Mouse (Mus musculus) liver, adult 2 months (tissue): ENCODE data around the gene Dnhd1. TPM values are rescaled to one million over a fixed set of nuclear protein-coding genes. Genes with fewer than 3 reads are reported as not detected.

Experiments used
- DNase-seq: peaks from one replicate; pipeline ENCODE4 v3.0.0-alpha.2; 2011; ENCODE audit warnings: low read depth, low spot score; ENCODE audit errors: extremely low read depth
- H3K27ac ChIP-seq: fragments of 200-500 bp; replicated peaks from 2 replicates; pipeline ENCODE4 v1.5.1; 2012; ENCODE audit warnings: low read depth, mild to moderate bottlenecking, control low read depth, inconsistent platforms, low read length; ENCODE audit not compliant: insufficient read depth
- H3K27me3 ChIP-seq: fragments of 200-500 bp; 2 replicates; pipeline ENCODE4 v1.6.1; 2012; ENCODE audit warnings: mild to moderate bottlenecking, moderate library complexity, low read length, inconsistent platforms; ENCODE audit not compliant: control insufficient read depth, insufficient read depth
- H3K36me3 ChIP-seq: fragments of 200-500 bp; 2 replicates; pipeline ENCODE4 v1.6.1; 2012; ENCODE audit warnings: low read length, inconsistent platforms; ENCODE audit not compliant: control insufficient read depth, insufficient read depth
- H3K4me1 ChIP-seq: fragments of 200-500 bp; 2 replicates; pipeline ENCODE4 v1.6.1; 2011; ENCODE audit warnings: low read length; ENCODE audit not compliant: control insufficient read depth, insufficient read depth
- H3K4me3 ChIP-seq: fragments of 200-500 bp; 2 replicates; pipeline ENCODE4 v1.5.1; 2011; ENCODE audit warnings: low read depth, mild to moderate bottlenecking, control low read depth, low read length, moderate library complexity; ENCODE audit not compliant: insufficient read depth
- H3K79me2 ChIP-seq: fragments of 200-500 bp; 2 replicates; pipeline ENCODE4 v1.6.1; 2012; ENCODE audit warnings: inconsistent platforms, mild to moderate bottlenecking, low read length, moderate library complexity; ENCODE audit not compliant: control insufficient read depth, insufficient read depth
- H3K9ac ChIP-seq: fragments of 200-500 bp; 2 replicates; pipeline ENCODE4 v1.6.1; 2012; ENCODE audit warnings: low read depth, mild to moderate bottlenecking, control low read depth, inconsistent platforms, low read length
- CTCF ChIP-seq: fragments of 200-500 bp; IDR thresholded peaks from 2 replicates; pipeline ENCODE4 v1.5.1; 2011; ENCODE audit warnings: low read depth, low read length, control low read depth
- POLR2A ChIP-seq: fragments of 200-500 bp; IDR thresholded peaks from 2 replicates; pipeline ENCODE4 v1.6.1; 2011; ENCODE audit warnings: low read length, control low read depth; ENCODE audit not compliant: insufficient read depth; ENCODE audit errors: extremely low read depth
- WGBS: fragments of 180-500 bp; shearing (Covaris S2); methylation state at CpG from one replicate; pipeline ENCODE4 v1.1.7; 2018; 5-methylcytosine and 5-hydroxymethylcytosine counted together
- polyA plus RNA-seq: library from polyadenylated mRNA; depleted of rRNA; stranded (reverse); fragments of >200 nt; gene quantifications from 2 replicates; pipeline ENCODE4 v1.2.3, GENCODE M21; 2012
- total RNA-seq: library from RNA; depleted of rRNA; stranded (reverse); fragments of >200 nt; gene quantifications from 2 replicates; pipeline ENCODE4 v1.2.3, GENCODE M21; 2014

Gene Dnhd1
- total and polyA plus RNA-seq, 2 experiments = 0.82 to 0.92 TPM

DNA sequence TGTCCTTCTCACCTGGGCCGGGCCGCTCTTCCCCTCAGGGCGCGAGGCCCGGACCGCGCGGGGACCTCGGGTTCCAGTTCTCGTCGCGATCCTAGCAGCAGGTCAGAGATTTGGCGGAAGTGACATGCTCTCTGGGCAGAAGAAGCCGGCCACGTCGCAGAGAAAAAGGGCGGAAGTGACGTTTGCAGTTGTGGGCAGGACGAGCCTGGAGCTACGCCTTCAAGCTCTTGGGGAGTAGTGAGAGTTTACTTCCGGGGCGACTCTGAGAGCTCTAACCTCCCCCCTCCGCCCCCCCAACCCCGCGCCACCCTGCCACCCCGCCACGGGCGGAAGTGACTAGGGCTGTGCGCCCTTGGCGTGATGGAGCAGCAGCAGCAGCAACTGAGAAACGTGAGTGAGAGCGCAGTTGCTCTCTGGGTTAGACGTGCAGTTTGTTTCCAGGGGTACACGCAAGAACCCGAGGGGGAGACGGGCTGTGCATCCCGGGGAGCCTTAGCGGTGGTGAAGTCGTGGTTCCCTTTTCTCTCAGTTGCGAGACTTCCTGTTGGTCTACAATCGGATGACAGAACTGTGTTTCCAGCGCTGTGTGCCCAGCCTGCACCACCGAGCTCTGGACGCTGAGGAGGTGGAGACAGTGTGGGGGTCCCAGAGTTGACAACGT, 10.3 kb upstream of the Dnhd1 start, which contains the start of the genes Arfip2 and Gm45799:
TSS of gene Arfip2 (minus strand) at position 184 of the 661 bp plus-strand sequence.
TSS of gene Gm45799 (plus strand) at position 320 of the 661 bp plus-strand sequence.
- H3K79me2 ChIP-seq = peaks cover 14% of the 10 kb centered on the region; the same call in 1 of the 2 replicates
- H3K4me1 ChIP-seq = peaks cover 13% of the 10 kb centered on the region
- under 1% methylated on average over 45 of the region's 45 CpGs for WGBS
- H3K4me3 ChIP-seq = peak within 1 kb of the TSS; percentile 94
- DNase-seq = peak; percentile 97
- peaks cover 12% of the 10 kb centered on the region; the same call in 1 of the 2 replicates for H3K36me3 ChIP-seq
- TF ChIP-seq POLR2A (peak; percentile 61), CTCF (no peak)
- H3K27me3 ChIP-seq = no peaks in the 10 kb centered on the region
- H3K9ac ChIP-seq = peak within 1 kb of the TSS; percentile 90
- H3K27ac ChIP-seq = peak within 1 kb of the TSS; percentile 86

DNA sequence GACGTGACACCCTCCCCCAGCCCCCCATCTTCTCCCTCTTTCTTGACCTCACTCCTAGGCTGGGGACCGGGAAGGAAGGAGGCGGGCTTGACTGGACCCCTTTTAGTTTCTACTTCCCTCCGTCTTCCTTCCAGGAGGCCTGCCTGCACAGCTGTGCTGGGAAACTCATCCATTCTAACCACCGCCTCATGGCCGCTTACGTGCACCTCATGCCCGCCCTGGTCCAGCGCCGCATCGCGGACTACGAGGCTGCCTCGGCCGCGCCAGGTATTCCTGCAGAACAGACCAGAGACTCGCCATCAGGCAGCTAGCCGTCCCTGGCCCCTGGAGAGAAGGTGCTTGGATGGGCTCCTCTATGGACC, 9.8 kb upstream of the Dnhd1 start:
- H3K4me1 ChIP-seq = peaks cover 13% of the 10 kb centered on the region
- H3K27me3 ChIP-seq = no peaks in the 10 kb centered on the region
- no peak for DNase-seq
- TF ChIP-seq POLR2A = no peak
- no peak for TF ChIP-seq CTCF
- H3K36me3 ChIP-seq = peaks cover 12% of the 10 kb centered on the region; the same call in 1 of the 2 replicates
- H3K79me2 ChIP-seq = peaks cover 14% of the 10 kb centered on the region; the same call in 1 of the 2 replicates
- peak overlapping the region; percentile 86 for H3K27ac ChIP-seq
- under 1% methylated on average over 18 of the region's 18 CpGs for WGBS
- peak overlapping the region; percentile 94 for H3K4me3 ChIP-seq
- peak overlapping the region; percentile 90 for H3K9ac ChIP-seq

DNA sequence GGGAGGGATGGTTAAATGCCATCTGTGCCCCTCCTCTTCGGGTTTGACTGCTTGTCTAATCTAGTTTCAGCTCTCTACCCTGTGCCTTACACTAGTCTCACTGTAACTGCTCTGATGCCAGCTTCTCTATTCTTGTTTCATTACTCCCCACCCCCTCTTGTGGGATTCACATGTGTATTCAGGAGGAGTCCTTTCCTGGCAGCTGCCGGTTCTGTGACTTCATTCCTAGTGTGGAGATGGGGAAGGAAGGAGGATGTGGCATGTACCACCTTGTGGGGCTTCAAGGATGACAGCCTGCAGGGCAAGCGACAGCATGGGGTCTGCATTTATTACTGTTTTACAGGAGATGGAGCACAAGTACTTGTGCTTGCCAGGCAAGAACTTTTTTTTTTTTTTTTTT, 8.7 kb upstream of the Dnhd1 start:
- Histone ChIP-seq H3K36me3 (peaks cover 12% of the 10 kb centered on the region; the same call in 1 of the 2 replicates), H3K9ac (no peak overlapping the region; the same call in 1 of the 2 replicates), H3K27ac (no peak overlapping the region), H3K4me1 (peaks cover 13% of the 10 kb centered on the region), H3K4me3 (no peak overlapping the region), H3K79me2 (peaks cover 14% of the 10 kb centered on the region; the same call in 1 of the 2 replicates), H3K27me3 (no peaks in the 10 kb centered on the region)
- no peak for DNase-seq
- 70% methylated on average over 3 of the region's 3 CpGs for WGBS
- TF ChIP-seq POLR2A (no peak), CTCF (no peak)

- H3K36me3 ChIP-seq = no peaks in the 10 kb centered on the region
- H3K27ac ChIP-seq = no peak overlapping the region
- H3K79me2 ChIP-seq = no peaks in the 10 kb centered on the region
- no peaks in the 10 kb centered on the region for H3K27me3 ChIP-seq
- TF ChIP-seq CTCF (no peak), POLR2A (no peak)
- 29% methylated on average over 13 of the region's 13 CpGs for WGBS
- no peak overlapping the region for H3K9ac ChIP-seq
- no peak overlapping the region for H3K4me3 ChIP-seq
- H3K4me1 ChIP-seq = no peaks in the 10 kb centered on the region
- no peak for DNase-seq
These were observed 35.0 kb downstream of the Dnhd1 start for GRCm38 (mm10) chr7:105685541-105686197.

DNA sequence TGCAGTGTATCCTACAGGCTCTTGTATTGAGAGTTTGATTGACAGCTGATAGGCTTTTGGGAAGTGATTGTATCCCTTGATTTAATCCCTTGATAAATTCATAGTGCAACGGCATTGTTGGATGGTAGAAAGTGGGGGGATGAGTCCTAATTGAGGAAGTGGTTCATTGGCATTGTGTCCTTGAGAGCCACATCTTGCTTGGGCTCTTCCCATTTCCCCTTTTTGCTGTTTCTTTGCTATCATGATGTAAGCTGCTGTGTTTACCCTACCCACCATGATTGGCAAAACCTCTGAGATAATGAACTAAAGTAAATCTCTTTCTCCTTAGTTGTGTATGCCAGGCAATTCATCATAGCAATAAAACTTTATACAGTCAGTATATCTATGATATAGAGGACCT, 40.2 kb downstream of the Dnhd1 start:
- Histone ChIP-seq H3K9ac (no peak overlapping the region), H3K4me3 (no peak overlapping the region), H3K27ac (no peak overlapping the region), H3K4me1 (no peaks in the 10 kb centered on the region), H3K27me3 (no peaks in the 10 kb centered on the region), H3K79me2 (no peaks in the 10 kb centered on the region), H3K36me3 (no peaks in the 10 kb centered on the region)
- TF ChIP-seq CTCF (no peak), POLR2A (no peak)
- 80% methylated on average over 1 of the region's 1 CpGs for WGBS
- no peak for DNase-seq

DNA sequence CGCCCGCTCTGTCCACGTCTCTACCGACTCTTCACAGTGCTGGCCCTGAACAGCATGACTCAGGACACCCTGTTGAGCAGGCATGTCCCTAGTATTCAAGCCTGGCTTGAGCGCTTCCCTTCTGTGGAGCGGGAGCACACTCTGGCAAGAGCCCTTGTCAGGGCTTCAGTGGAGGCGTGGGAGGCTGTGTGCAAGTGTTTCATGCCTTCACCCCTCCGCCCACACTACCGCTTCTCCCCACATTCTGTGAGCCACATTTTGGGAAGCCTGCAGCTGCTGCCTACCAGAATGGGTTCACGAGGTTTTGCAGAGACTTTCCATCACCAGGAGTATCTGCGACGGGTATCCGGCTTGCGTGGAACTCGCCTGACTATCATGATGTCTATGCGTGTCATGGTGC, 52.6 kb downstream of the Dnhd1 start:
- H3K79me2 ChIP-seq = no peaks in the 10 kb centered on the region
- 89% methylated on average over 16 of the region's 16 CpGs for WGBS
- TF ChIP-seq POLR2A = no peak
- no peak for TF ChIP-seq CTCF

More for the DNA sequence above, 52.6 kb downstream of the Dnhd1 start:
- DNase-seq = no peak
- Histone ChIP-seq H3K36me3 (no peaks in the 10 kb centered on the region), H3K27ac (no peak overlapping the region), H3K4me1 (no peaks in the 10 kb centered on the region), H3K9ac (no peak overlapping the region), H3K27me3 (no peaks in the 10 kb centered on the region), H3K4me3 (no peak overlapping the region)
